Mouse (Mus musculus): ENCODE measurements around the gene Zfp276.

The Zfp276 gene

DNA sequence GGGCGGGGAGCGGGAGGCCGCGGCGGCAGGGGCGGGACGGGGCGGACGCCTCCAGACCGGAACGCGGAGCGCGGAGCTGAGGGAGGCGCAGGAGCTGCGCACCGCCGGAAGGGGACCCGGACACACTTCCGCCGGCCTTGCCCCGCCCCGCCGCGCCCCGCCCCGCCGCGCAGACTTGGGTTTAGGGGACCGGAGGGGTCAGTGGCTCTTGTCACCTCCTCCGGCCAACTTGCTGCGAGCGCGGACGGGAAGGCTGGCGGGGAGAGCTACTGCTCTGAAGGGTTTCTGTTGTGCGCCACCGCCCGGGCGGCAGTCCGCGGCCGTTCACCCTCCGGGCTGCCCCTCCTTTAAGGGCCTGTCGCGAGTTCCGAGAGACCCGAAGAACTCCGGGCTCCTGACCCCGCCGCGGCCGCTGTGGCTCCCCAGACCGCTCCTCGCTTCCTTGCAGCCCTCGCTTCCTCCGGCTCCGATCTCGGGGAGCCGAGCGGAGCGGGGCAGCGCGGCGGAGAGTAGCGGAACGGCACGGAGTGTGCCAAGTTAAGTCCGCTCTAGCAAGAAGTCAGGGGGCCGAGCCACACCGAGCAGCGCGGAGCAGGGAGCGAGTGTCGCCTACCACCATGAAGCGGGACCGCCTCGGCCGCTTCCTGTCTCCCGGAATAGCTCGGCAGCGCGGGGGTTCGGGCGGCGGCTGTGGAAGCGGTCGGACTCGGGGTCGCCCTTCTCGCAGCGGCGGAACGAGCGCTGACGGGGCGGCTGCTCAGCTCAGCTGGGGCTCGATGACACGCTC, at the start of gene Zfp276, which contains the start of gene Vps9d1:
Gene Zfp276 (plus strand): TSS at position 97 of the 787 bp plus-strand sequence.
Gene Vps9d1 (minus strand): TSS at position 250 of the 787 bp plus-strand sequence.
- under 1% methylated on average over 96 of the region's 99 CpGs for WGBS

DNA sequence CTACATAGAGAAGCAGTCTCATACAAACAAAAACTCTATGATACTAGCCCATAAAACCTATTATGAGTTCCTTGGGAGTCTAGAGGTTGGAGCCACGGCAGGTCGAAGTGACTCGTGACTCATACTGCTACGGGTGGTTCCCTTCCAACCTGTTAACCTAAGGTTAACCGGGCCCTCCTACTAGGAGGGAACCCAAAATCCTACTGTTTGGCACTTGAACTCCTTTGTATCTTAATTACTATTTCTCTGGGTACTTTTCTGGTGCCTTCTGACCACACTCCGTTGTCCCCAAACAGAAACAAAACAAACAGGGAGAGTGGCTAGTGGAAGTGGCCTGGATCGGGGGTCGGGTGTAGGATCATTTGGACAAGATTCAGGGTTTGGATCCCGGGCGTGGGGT, 42.1 kb upstream of the Zfp276 start:
- 41% methylated on average over 10 of the region's 10 CpGs for WGBS

DNA sequence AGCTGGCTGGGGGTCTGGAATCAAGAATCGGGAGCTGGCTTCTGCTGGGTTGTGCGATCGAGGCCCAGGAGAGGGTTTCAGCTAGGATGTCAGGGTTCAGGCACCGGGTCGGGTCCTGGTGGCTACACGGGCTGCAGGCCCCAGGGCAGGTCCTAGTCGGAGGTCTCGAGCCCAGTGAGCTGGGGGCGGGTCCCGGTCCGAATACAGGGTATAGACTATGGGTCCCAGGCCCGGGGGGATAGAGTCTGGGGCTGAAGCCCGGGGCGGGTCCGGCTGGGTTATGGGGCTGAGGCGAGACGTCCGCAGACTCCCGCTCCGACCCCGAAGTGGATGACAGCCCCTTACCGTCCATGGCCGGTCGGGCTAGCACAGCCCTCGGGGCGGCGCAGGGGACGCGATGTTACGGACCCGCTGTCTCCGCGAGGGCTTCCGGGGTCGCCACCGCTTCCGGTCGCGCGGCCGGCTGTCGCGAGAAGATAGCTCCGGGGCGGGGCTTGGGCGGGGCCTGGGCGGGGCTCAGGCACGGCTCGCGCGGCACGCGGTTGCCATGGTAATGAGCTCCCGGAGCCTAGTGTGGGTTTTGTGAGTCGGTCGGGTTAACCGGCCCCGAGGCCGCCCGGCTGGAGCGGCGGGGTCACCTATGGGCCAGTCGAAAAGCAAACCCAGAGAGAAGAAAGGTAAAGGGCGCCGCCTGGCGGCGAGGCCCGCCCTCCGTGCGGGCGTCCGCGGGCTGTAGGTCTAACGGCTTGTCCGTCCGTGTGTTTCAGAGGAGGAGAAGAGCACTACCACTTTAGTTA, 41.5 kb upstream of the Zfp276 start, which contains the start of the genes Chmp1a and Spata33:
Gene Chmp1a (minus strand): TSS at position 443 of the 797 bp plus-strand sequence.
Gene Spata33 (plus strand): TSS at position 512 of the 797 bp plus-strand sequence.
- under 1% methylated on average over 76 of the region's 76 CpGs for WGBS

DNA sequence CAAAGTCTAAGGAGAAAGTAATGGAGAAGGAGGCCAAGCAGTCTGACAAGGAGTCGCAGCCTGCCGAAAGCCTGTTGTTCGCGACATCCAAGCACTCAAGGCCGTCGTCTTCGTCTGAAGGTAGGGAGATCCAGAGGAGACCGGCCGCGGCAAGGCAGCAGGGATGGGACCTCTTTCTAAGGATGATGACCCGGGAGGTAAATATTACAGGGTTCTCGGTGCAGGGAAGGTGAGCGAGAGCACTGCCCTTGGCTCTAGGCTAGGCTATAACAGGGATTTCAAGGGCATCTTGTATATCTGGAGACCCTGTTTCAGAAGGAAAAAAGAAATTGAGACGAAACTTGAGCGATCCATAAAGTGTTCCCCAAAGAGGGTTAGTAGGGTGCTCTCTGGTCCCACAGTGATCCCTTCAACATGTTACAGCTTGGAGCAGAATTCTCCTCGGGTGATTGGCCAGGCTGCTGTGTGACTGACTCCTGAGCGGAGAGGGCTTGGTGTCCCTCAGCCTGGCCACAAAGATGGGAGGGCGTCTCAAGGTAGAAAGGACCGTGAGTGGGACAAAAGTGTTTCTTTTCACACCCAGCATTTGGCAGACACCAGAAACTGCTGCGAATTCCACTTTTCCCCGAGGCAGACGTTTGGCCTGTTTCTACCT, 40.8 kb upstream of the Zfp276 start:
- WGBS = 12% methylated on average over 22 of the region's 22 CpGs

DNA sequence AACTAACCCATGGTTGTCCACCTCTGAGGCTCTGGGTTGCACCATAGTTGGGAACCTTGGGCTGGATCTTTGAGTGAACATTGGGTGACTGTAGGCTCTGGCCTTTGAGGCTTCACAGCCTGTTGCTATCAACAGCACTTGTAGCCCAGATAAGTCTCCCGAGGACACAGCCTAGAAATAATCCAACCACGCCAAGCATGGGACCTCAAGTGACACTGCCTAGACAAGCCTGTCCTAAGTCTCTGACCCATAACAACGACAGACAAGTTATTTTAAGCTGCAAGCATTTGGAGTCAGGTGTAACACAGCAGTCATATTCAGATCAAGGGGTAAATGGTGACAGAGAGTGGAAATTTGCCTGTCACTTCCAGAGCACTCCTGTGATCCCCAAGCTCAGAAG, 38.6 kb upstream of the Zfp276 start:
- WGBS = 80% methylated on average over 3 of the region's 3 CpGs

DNA sequence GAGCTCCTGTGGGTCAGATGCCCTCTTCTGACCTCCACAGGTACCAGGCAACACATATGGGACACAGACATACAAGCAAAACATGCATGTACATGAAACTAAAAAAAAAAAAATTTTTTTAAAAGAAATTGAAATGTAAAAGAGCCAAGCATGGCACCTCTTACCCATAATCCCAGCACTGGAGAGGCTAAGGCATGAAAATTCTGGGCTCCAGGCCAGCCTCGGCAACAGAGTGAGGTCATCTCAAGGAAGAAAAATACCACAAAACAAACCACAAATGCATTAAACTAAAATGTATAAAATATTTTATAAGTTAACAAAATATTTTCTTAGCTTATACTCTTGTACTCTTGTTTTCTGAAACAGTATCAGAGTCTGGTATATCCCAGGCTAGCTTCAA, 33.1 kb upstream of the Zfp276 start:
- 32% methylated on average over 1 of the region's 1 CpGs for WGBS

DNA sequence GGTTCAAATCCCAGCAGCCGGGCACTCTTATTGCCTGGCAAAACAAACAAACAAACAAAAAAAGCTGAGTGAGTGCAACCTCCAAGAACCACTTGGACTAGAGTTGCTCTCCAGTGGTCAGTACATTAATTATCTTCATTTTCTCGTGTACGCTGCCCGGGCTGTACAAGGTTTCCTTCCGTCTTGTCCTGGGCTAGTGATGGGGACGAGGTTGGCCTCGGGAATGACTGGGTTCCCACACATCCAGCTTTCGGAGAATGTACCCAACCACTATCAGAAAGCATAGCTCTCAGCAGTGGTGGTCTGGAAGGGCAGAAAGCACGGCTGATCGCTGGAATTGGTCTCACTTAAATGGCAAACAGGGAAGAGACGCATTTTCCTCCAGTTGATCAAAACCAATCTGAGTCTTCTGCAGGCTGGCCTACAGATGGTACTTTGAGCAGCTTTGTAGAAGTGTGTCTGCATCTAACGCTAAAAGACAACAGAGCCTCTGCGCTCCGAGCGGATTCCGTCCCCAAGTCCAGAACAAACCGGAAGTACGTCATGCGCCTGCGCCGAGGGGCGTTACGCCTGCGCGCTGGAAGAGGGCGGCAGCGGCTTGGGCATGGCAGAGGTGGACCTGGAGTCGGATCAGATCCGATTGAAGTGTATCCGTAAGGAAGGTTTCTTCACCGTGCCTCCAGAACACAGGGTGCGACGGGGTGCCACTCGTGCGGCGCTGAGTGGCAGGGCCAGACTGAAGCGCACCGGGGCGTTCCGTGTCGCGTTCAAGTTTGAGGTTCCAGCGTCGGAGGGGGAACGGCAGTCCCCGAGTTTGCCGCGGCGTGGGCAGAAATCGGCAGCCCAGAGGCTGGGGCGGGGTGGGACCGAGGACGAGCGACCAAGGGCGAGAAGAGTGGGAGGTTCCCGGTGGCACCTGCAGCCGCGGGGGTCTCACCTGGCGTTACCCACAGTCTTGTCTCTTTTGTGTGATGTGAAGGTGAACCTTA, 29.4 kb upstream of the Zfp276 start, which contains the start of gene Cdk10:
Gene Cdk10 (plus strand): TSS at position 565 of the 989 bp plus-strand sequence.
- WGBS = 2% methylated on average over 59 of the region's 59 CpGs

DNA sequence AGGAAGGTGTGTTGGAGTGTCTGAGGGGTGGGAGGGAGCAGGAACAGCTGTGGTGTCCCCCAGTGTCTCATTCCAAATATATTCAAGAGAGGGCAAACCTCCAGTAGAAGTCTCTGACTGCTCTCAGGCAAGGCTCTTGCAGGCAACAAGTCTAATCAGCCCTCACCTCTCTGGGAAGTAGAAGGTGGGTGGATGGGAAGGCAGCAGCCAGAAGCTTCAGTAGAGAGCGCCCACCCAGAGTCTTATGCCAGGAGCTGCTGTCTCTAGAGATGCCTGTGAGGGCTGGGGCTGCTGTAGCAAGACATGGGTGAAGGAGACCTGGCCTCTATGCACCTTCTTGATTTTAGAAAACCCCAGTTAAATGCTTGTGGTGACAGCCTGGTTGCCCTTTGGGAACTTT, 25.6 kb upstream of the Zfp276 start:
- 78% methylated on average over 1 of the region's 1 CpGs for WGBS

DNA sequence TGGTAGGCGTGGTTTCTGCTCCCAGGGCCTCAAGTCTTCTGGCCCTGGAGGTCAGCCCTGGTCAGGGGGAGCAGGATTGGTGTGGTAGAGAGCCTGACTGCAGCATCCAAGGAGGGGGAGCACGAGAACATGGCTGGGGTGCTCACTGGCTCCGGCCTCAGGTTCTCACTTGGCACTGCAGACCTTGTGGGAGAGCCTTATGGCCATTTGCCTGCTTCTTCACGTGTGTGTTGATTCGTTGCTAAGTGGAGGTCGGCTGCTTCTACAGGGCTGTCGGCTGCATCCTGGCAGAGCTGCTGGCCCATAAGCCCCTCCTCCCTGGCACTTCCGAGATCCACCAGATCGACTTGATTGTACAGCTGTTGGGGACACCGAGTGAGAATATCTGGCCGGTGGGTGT, 23.7 kb upstream of the Zfp276 start:
- 48% methylated on average over 11 of the region's 11 CpGs for WGBS

DNA sequence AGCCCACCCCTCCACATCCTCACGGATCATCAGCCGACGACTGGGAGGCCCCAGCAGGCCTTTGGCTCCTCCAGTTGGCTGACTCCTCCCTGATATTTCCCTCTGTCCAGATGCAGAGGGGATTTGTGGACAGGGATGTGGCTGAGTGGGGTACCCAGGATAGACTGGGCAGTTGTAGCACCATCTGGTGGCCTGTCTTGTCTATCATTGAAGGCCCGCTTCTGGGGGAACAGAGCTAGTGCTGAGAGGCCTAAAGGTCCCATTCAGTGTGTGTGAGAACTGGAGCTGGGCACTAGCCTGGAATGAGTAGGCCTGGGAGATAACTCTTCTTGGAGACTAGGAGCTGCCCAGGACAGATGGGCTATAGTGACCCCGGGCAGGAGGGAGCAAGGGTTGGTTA, 22.3 kb upstream of the Zfp276 start:
- WGBS = 44% methylated on average over 5 of the region's 5 CpGs

DNA sequence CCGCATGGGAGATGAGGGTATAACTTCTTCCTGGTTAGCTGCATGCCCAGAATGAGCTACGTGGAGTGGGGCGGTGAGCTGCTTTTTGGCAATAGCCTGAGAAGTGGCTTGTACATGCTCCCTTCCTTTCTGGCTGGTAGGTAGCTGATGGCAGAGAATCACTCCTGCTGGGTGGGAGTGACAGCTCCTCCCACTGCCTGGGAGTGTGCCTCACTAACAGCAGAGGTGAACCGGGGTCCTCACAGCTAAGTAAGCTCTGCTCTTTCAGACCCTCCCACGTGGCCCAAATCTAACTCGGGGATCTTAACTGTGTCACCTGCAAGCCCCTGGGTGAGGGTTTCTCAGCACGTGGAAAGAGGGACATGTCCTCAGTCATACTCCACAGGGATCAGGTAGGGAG, 21.4 kb upstream of the Zfp276 start:
- 24% methylated on average over 7 of the region's 7 CpGs for WGBS

DNA sequence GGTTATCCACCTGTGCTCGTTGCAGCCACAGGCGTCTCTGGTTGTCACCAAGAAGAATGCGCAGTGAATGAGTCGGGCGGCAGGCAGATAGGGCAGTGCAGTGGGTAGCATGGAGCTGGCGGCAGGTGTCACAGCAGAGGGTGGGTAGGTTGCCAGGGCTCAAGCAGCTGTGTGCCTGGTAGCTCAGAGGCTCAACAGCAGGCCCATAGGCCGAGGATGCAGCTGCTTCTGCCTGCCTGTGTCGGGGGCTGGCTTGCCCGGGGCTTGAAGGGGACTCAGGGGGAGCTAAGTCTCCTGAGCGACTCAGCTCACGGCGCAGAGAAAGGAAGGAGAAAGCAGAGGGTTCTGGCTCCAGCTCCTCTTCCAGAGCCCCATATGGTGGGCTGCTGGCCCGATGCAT, 20.7 kb upstream of the Zfp276 start:
- 22% methylated on average over 13 of the region's 13 CpGs for whole genome bisulfite sequencing

DNA sequence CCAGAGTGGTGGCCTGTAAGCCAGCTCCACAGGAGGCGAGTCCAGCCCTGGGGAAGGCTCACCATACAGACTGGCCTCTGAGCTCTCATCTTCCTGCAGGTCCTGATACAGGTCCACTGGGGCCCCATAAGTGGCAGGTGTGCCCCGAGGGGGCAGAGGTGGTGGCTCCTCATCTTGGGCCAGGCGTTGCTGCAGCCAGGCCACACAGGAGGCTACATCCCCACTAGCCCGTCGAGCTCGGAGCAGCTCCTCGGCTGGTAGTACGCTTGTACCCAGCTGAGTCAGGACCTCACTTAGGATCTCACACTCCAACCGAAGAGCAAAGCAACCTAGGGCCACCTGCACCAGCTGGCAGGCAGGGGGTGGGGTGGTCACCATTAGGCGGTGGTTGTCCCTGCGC, 20.2 kb upstream of the Zfp276 start:
- 51% methylated on average over 11 of the region's 11 CpGs for WGBS

DNA sequence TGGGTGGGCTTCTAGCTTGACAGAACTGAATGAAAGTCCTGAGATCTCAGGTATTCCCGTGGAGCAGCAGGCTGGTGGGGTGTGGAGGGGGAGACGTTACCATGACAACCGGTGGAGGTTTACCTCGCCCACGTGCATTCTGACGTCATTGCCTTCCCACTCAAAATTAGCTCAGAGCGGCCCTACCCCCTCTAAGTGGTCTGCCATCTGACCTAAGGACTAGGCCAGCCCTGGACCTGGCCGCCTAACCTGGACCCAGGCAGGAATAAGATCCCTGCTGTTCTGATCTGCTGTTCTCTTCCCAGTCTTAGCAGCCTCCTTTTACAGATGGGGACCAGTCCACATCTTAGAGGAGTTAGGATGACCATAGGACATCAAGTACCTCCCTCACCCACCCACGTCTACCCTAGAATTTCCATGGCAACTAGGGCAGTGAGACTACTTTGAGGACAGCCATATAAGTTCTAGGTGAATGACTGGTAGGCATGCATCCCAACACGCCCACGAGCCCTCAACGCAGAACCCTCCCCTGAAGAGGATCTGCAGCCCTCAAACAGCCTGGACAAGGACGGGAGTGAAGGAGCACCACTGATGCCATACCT, 19.0 kb upstream of the Zfp276 start:
- WGBS = 12% methylated on average over 13 of the region's 13 CpGs

DNA sequence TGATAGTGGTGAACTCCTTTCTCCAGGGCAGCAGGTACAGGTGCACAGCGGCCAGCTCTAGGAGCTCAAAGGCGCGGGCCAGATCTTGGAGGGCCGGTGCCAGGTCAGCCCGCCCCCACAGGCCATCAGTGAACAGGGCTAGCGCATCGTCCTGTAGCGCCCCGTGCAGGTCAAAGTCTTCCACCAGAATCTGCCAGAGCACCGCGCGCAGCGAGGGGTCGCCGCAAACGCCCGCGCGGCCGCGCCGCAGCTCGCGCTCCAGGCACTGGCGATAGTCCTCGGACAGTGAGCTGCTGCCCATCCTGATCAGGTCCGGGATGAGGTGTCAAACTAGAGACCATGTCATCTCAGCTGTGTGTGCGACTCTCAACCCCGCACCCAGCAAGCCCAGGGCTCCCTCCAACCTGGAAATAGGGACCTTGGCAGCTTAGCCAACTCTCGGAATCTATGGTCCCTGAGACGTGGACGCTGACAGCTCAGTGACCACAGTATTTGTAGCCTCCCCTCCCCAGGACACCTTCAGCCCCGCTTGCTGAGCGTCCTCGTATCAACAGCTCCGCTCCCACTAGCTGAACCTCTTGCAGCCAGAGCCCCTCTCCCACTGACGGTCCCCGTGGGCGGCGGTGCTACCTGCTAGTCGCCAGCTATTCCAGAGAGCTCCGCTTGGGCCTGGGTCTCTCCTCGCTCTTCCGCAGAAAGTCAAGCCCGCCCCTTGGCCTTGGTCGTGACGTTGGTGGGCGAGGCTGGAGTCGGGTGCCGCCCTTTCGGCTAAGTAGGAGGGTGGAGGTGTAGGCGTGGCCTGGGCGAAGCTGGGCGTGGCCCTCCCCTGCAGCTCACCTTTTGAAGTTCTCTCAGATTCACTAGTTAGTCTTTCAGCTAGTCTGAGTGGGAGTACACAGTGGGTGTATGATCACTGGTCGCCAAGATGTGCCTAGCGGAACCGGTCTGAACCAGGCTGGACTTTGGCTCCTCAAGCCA, 18.2 kb upstream of the Zfp276 start, which contains the start of gene Spata2l:
Gene Spata2l (minus strand): TSS at position 714 of the 978 bp plus-strand sequence.
- under 1% methylated on average over 57 of the region's 57 CpGs for WGBS

DNA sequence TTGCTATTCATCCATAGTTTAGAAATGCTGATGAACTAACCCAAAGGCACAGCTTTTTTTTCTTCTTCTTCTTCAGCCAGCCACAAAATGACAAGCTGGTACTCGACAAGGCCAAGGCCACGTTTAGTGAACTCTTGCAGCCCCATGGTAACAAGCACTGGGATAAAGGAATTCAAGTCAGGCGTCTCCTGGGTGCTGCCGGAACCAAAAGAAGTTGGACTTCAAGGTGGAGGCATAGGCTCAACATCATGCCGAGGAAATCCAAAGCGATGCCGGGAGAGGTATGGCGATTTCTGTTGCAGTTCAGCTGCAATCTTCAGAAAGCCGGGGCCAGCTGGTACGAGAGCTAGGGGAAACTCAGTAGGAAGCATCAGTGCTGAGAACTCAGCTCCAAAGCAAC, 14.6 kb upstream of the Zfp276 start:
- WGBS = 64% methylated on average over 10 of the region's 10 CpGs

DNA sequence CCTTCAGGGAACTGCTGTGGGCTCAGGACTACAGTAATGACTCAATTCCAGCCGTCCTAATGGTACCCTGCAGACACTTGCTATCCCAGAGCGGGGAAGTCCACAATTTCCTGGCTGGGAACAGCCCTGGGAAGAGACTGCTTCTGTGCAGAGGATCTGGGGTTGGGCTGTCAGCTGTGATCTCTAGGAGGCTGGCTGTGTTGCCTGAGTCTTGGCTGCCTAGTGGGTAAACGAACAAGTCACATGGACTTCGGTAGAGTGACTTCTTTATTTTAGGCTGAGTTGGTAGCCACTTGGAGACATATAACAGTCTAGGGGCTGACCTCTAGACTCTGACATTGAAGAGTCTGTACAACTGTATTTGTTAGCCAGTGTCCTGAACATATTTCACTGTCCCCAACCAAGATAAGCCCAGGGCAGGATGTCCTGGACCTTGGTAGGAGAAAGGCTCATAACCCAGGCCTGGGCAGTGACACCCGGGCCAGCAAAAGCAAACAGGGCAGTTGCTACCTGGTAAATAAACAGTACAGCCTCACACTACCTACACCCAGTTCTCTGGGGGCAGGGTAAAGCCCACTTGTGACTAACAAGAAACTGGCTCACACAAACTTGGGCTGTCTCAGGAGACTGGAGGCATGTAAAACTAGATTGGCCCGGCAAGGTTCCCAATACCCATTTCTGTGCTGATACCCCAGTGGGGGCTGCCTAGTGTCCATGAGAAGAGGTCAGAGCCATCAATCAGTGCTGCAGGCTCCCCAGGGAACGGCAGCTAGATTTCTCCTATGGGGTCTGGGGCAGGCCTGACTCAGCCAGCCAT, 11.7 kb upstream of the Zfp276 start:
- 82% methylated on average over 7 of the region's 7 CpGs for WGBS

DNA sequence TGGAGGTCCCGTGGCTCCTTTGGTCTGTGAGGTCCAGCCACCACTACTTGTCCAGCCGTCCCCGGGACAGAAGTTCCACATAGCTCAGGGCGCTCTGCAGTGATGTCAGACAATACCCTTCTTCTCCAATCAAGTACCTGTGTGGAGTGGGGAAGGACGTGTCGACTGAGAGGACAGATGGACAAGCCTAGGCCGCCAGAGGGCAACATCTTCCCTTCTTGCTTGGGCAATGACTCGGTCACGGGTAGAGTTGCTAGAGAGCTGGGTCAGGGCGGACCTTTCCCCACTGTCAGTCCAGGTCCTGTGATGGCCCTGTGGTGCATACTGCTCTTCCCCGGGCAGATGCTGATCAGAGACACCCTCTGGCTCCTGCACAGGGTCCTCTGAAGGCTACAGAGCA, 10.9 kb upstream of the Zfp276 start:
- 70% methylated on average over 11 of the region's 11 CpGs for WGBS
